Mouse (Mus musculus): Measurements from ENCODE around the gene Fez2. TPM values are rescaled to one million over a fixed set of nuclear protein-coding genes. Genes with fewer than 3 reads are reported as not detected.

Gene Fez2
- polyA plus RNA-seq, 1 experiment from 2014 or later, result 34.6 TPM

DNA sequence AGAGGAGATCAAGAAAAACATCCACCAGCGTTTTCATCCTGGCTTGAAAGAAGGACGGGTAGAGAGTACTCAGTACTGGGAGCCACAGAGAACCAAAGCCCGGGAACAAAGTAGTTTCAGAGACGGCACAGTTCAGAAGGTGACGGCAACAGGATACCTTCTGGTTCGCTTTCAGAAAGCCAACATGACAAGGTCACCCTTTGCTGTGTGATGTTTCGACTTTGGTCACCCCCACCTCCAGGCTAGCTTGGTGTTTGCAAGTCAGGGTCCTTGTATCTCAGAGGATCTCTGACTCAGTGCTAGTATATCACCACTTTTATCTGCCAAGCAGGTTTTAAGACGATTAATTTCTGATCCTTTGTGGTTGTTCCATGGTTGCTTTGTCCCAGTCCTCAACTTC is 7.1 kb upstream of the Fez2 start:
- no peak for ATAC-seq (ENCODE audit: insufficient read depth, low FRiP score)
- Histone ChIP-seq H3K4me3 (replicated peaks; ENCODE audit: low read length) (no peak overlapping the region), H3K9ac (ENCODE audit: low read length) (no peak overlapping the region), H3K4me1 (ENCODE audit: control insufficient read depth, insufficient read depth, low read length) (no peaks in the 10 kb centered on the region), H3K4me2 (ENCODE audit: low read depth, low read length) (no peak overlapping the region), H3K27me3 (ENCODE audit: control insufficient read depth, insufficient read depth, low read length) (no peaks in the 10 kb centered on the region), H3K27ac (ENCODE audit: low read length) (no peak overlapping the region), H3K9me3 (replicated peaks; ENCODE audit: control insufficient read depth, low read length) (0 out of 2 replicates have a peak, but pooled peaks cover 2% of the 10 kb centered on the region), H3K36me3 (ENCODE audit: control insufficient read depth, insufficient read depth, low read length) (no peaks in the 10 kb centered on the region)
- 77% methylated on average over 8 of the region's 8 CpGs for WGBS

DNA sequence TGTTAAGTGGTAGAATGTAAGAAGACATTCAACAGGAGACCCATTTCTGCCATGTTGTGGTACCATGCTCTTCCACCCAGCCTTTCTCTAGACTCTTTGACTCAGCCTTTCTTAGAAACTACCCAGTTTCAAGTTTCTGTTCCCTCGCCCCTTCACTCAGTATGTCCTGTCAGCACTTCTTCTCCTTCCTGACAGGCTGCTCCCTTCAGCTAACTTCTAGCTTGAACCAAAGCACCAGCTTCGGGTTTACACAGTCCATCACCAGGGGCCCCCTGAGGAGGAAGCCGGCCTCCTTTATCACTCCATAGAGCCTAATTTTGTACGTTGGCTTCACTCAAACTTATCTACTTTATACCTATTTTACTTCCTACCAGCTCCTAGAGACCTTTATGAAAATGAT is 1.3 kb upstream of the Fez2 start:
- Histone ChIP-seq H3K9me3 (replicated peaks; ENCODE audit: control insufficient read depth, low read length) (no peaks in the 10 kb centered on the region), H3K4me1 (ENCODE audit: control insufficient read depth, insufficient read depth, low read length) (peaks cover 8% of the 10 kb centered on the region), H3K4me3 (replicated peaks; ENCODE audit: low read length) (no peak overlapping the region), H3K9ac (ENCODE audit: low read length) (no peak overlapping the region), H3K4me2 (ENCODE audit: low read depth, low read length) (no peak overlapping the region), H3K27me3 (ENCODE audit: control insufficient read depth, insufficient read depth, low read length) (no peaks in the 10 kb centered on the region), H3K36me3 (ENCODE audit: control insufficient read depth, insufficient read depth, low read length) (no peaks in the 10 kb centered on the region), H3K27ac (ENCODE audit: low read length) (no peak overlapping the region)
- ATAC-seq (ENCODE audit: insufficient read depth, low FRiP score), result no peak
- 74% methylated on average over 4 of the region's 4 CpGs for WGBS

DNA sequence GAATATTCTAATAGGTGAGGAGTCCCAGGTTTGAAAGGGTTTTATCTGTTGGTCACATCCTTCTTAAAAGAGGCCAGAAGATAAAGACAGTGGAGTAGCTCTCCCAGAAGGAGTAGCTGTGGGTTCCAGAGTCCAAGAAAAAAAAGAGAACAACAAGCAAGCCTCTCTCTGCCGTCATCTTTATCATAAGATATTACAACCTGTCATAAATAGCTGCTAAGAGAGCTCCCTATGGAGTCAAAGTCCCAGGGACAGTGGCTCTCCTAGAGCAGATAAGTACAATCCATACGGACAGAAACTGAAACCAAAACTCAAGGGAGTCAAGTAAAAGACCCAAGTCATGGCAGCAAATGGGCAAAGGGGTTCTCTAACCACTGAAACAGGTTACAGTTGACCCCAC is 2.7 kb downstream of the Fez2 start:
- Histone ChIP-seq H3K27ac (ENCODE audit: low read length) (no peak overlapping the region), H3K27me3 (ENCODE audit: control insufficient read depth, insufficient read depth, low read length) (no peaks in the 10 kb centered on the region), H3K9me3 (replicated peaks; ENCODE audit: control insufficient read depth, low read length) (no peaks in the 10 kb centered on the region), H3K4me3 (replicated peaks; ENCODE audit: low read length) (no peak overlapping the region), H3K36me3 (ENCODE audit: control insufficient read depth, insufficient read depth, low read length) (no peaks in the 10 kb centered on the region; the same call in 1 of the 2 replicates), H3K9ac (ENCODE audit: low read length) (no peak overlapping the region), H3K4me1 (ENCODE audit: control insufficient read depth, insufficient read depth, low read length) (peaks cover 8% of the 10 kb centered on the region), H3K4me2 (ENCODE audit: low read depth, low read length) (no peak overlapping the region)
- ATAC-seq (ENCODE audit: insufficient read depth, low FRiP score), result no peak
- WGBS, result 80% methylated on average over 2 of the region's 2 CpGs

DNA sequence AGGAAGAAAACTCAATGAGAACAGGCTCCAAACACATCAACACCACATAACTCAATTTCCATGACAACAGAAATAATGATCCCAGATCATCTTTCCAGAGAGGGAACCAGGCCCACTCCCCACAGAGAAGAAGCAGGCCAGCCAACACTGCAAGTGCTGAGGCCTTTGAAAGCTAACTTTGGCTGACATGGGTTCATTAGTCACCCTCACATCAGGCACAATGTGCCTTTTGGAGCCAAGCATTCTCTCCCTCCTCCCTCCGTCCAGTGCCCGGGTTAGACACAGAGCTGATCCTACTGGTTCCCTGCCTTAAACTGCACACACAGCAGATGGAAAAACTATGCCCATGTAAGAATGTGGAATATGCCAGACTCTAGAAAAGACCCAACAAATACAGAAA is 8.1 kb downstream of the Fez2 start:
- Histone ChIP-seq H3K4me1 (ENCODE audit: control insufficient read depth, insufficient read depth, low read length) (no peaks in the 10 kb centered on the region), H3K36me3 (ENCODE audit: control insufficient read depth, insufficient read depth, low read length) (no peaks in the 10 kb centered on the region; the same call in 1 of the 2 replicates), H3K27ac (ENCODE audit: low read length) (no peak overlapping the region), H3K9me3 (replicated peaks; ENCODE audit: control insufficient read depth, low read length) (no peaks in the 10 kb centered on the region), H3K9ac (ENCODE audit: low read length) (no peak overlapping the region), H3K4me2 (ENCODE audit: low read depth, low read length) (no peak overlapping the region), H3K4me3 (replicated peaks; ENCODE audit: low read length) (no peak overlapping the region), H3K27me3 (ENCODE audit: control insufficient read depth, insufficient read depth, low read length) (no peaks in the 10 kb centered on the region)
- no peak for ATAC-seq (ENCODE audit: insufficient read depth, low FRiP score)
- 78% methylated on average over 2 of the region's 2 CpGs for WGBS

DNA sequence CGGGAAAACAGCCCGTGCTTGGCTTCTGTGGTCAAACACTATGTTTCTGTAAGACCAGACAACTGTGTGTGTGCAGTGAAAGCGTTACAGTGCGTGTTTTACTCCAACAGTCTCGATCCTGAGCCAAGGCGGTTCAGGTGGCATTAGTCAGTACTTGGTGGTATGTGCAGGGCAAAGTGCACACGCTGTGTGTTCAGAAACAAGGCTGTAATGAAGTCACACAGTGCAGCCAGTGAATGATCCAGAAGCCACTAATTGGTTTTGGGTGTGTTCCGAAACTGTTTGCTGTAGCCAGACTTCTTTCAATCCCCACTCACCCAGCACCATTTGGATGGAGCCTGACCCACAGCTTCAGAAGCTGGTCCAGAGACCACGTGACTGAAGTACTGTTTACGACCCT is 9.6 kb downstream of the Fez2 start:
- Histone ChIP-seq H3K9me3 (replicated peaks; ENCODE audit: control insufficient read depth, low read length) (no peaks in the 10 kb centered on the region), H3K27me3 (ENCODE audit: control insufficient read depth, insufficient read depth, low read length) (no peaks in the 10 kb centered on the region), H3K4me3 (replicated peaks; ENCODE audit: low read length) (no peak overlapping the region), H3K4me2 (ENCODE audit: low read depth, low read length) (no peak overlapping the region), H3K4me1 (ENCODE audit: control insufficient read depth, insufficient read depth, low read length) (peaks cover 4% of the 10 kb centered on the region; the same call in 1 of the 2 replicates), H3K27ac (ENCODE audit: low read length) (no peak overlapping the region), H3K36me3 (ENCODE audit: control insufficient read depth, insufficient read depth, low read length) (peaks cover 3% of the 10 kb centered on the region), H3K9ac (ENCODE audit: low read length) (no peak overlapping the region)
- no peak for ATAC-seq (ENCODE audit: insufficient read depth, low FRiP score)
- 79% methylated on average over 10 of the region's 10 CpGs for WGBS

DNA sequence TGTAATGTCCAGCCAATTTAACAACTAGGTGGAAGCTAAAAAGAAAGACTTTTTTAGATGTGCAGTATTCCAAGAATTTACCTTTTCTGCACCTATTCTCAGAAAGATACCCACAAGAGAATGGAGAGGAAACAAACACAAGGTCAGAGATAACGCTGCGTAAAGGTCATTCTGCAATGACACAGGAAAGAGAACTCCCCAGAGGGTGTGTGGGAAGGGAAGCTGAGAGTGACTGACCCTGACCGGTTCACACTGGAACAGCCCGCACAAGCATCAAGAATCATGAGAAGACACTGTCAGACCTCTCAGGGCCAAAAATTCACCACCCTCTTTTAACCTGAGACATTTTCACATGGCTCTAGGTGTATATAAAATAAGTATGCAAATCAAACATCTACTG is 10.4 kb downstream of the Fez2 start:
- Histone ChIP-seq H3K9ac (ENCODE audit: low read length) (no peak overlapping the region), H3K27ac (ENCODE audit: low read length) (no peak overlapping the region), H3K4me3 (replicated peaks; ENCODE audit: low read length) (no peak overlapping the region), H3K9me3 (replicated peaks; ENCODE audit: control insufficient read depth, low read length) (no peaks in the 10 kb centered on the region), H3K4me1 (ENCODE audit: control insufficient read depth, insufficient read depth, low read length) (peaks cover 4% of the 10 kb centered on the region; the same call in 1 of the 2 replicates), H3K27me3 (ENCODE audit: control insufficient read depth, insufficient read depth, low read length) (no peaks in the 10 kb centered on the region), H3K36me3 (ENCODE audit: control insufficient read depth, insufficient read depth, low read length) (peaks cover 3% of the 10 kb centered on the region), H3K4me2 (ENCODE audit: low read depth, low read length) (no peak overlapping the region)
- 61% methylated on average over 4 of the region's 4 CpGs for WGBS
- ATAC-seq (ENCODE audit: insufficient read depth, low FRiP score), result no peak

DNA sequence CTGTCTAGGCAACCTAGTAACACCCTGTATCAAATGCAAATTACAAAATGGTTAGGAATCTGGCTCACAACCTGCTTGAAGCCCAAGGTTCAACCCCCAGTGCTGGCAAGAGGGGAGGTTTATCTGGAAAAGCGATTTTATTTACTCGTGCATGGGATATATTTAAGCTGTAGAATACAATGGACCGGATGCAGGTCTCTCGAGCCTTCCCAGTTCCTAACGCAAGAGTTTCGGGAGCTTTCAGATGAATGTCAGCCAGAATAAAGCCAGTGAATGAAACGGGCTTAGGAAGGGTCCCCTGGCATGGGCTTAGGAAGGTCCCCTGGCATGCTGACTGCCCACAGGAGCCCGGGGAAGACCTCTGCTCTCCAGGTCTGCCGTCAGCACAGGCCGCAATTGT is 11.1 kb downstream of the Fez2 start:
- 86% methylated on average over 10 of the region's 10 CpGs for WGBS
- Histone ChIP-seq H3K4me2 (ENCODE audit: low read depth, low read length) (no peak overlapping the region), H3K4me1 (ENCODE audit: control insufficient read depth, insufficient read depth, low read length) (peaks cover 5% of the 10 kb centered on the region), H3K27me3 (ENCODE audit: control insufficient read depth, insufficient read depth, low read length) (no peaks in the 10 kb centered on the region), H3K9me3 (replicated peaks; ENCODE audit: control insufficient read depth, low read length) (no peaks in the 10 kb centered on the region), H3K36me3 (ENCODE audit: control insufficient read depth, insufficient read depth, low read length) (peaks cover 3% of the 10 kb centered on the region; the same call in 1 of the 2 replicates), H3K9ac (ENCODE audit: low read length) (no peak overlapping the region), H3K4me3 (replicated peaks; ENCODE audit: low read length) (no peak overlapping the region), H3K27ac (ENCODE audit: low read length) (peak overlapping the region; percentile 32; the same call in 1 of the 2 replicates)
- no peak for ATAC-seq (ENCODE audit: insufficient read depth, low FRiP score)

DNA sequence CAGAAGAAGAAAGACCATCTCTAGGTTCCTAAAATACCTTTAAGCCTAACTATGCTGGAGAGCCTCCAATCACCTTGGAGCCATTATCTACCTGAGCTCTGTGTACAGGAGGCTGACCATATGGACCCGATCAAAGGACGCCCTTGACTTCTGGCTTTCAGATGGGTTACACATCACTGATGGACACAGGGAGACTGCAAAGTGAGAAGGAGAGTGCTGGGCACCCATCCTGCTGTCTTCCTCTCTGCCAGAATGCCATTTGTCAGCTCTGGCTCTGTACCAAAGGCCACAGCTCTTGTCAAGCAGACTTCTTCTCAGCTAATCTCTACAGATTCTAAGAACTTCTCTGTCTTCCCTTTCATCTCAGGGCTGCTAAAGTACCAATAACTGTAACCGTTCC is 12.6 kb downstream of the Fez2 start:
- peaks cover 3% of the 10 kb centered on the region; the same call in 1 of the 2 replicates for H3K36me3 ChIP-seq (ENCODE audit: control insufficient read depth, insufficient read depth, low read length)
- H3K4me2 ChIP-seq (ENCODE audit: low read depth, low read length), result no peak overlapping the region
- 89% methylated on average over 3 of the region's 3 CpGs for WGBS
- no peak overlapping the region for H3K9ac ChIP-seq (ENCODE audit: low read length)
- H3K27me3 ChIP-seq (ENCODE audit: control insufficient read depth, insufficient read depth, low read length), result no peaks in the 10 kb centered on the region
- H3K9me3 ChIP-seq (replicated peaks; ENCODE audit: control insufficient read depth, low read length), result no peaks in the 10 kb centered on the region
- no peak for ATAC-seq (ENCODE audit: insufficient read depth, low FRiP score)
- H3K4me1 ChIP-seq (ENCODE audit: control insufficient read depth, insufficient read depth, low read length), result peaks cover 11% of the 10 kb centered on the region
- H3K4me3 ChIP-seq (replicated peaks; ENCODE audit: low read length), result no peak overlapping the region
- no peak overlapping the region for H3K27ac ChIP-seq (ENCODE audit: low read length)

DNA sequence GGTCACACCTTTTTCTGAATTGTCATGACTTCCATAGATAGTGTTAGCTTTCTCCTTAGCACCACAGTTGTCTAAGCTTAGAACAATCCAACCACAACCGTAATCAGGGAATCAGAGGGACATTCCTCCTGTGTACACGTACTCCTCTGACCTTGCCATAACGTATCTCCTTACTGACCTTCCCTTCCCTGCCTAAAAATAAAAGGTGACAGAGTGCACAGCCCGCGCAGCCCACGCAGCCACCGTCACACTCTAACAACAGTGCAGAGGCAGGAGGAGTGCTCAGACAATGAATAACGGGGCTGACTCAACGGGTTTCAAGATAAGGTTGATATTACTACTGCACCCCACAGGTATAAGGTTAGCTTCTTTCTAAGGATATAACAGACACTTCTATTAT is 14.1 kb downstream of the Fez2 start:
- H3K27me3 ChIP-seq (ENCODE audit: control insufficient read depth, insufficient read depth, low read length), result no peaks in the 10 kb centered on the region
- no peaks in the 10 kb centered on the region for H3K9me3 ChIP-seq (replicated peaks; ENCODE audit: control insufficient read depth, low read length)
- no peak overlapping the region for H3K9ac ChIP-seq (ENCODE audit: low read length)
- no peak overlapping the region for H3K4me2 ChIP-seq (ENCODE audit: low read depth, low read length)
- no peak overlapping the region for H3K4me3 ChIP-seq (replicated peaks; ENCODE audit: low read length)
- peaks cover 15% of the 10 kb centered on the region for H3K4me1 ChIP-seq (ENCODE audit: control insufficient read depth, insufficient read depth, low read length)
- peaks cover 3% of the 10 kb centered on the region; the same call in 1 of the 2 replicates for H3K36me3 ChIP-seq (ENCODE audit: control insufficient read depth, insufficient read depth, low read length)
- ATAC-seq (ENCODE audit: insufficient read depth, low FRiP score), result no peak
- 80% methylated on average over 9 of the region's 9 CpGs for WGBS
- H3K27ac ChIP-seq (ENCODE audit: low read length), result no peak overlapping the region

DNA sequence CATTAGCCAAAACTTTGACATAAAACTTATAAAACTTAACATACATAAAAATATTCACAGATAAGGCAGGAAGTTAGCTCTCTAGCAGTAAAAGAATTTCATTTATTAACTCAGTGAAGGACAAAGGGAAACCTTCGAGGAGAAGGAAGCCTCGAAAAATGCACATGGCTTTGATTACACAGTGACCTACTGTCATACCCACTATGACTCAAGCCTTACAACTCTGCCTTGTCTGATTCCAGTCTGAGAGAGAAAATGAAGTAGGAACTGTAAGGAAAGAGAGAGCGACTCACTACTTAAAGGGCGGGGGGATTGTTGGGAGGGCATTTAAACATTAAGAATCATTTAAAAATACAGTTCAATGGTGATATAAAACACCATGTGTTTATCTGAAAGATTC is 14.7 kb downstream of the Fez2 start:
- Histone ChIP-seq H3K27me3 (ENCODE audit: control insufficient read depth, insufficient read depth, low read length) (no peaks in the 10 kb centered on the region), H3K4me3 (replicated peaks; ENCODE audit: low read length) (no peak overlapping the region), H3K4me1 (ENCODE audit: control insufficient read depth, insufficient read depth, low read length) (peaks cover 15% of the 10 kb centered on the region), H3K9ac (ENCODE audit: low read length) (no peak overlapping the region), H3K36me3 (ENCODE audit: control insufficient read depth, insufficient read depth, low read length) (peaks cover 3% of the 10 kb centered on the region; the same call in 1 of the 2 replicates), H3K27ac (ENCODE audit: low read length) (no peak overlapping the region), H3K9me3 (replicated peaks; ENCODE audit: control insufficient read depth, low read length) (no peaks in the 10 kb centered on the region), H3K4me2 (ENCODE audit: low read depth, low read length) (no peak overlapping the region)
- WGBS, result 59% methylated on average over 4 of the region's 4 CpGs
- no peak for ATAC-seq (ENCODE audit: insufficient read depth, low FRiP score)
